Mouse (Mus musculus): ENCODE measurements around the gene Qrich2.
"Not testable (repeated sequence)": the region's sequence is repeated elsewhere in the genome, so short reads cannot be mapped to it uniquely, and the experiment has no call there.

Gene Qrich2

DNA sequence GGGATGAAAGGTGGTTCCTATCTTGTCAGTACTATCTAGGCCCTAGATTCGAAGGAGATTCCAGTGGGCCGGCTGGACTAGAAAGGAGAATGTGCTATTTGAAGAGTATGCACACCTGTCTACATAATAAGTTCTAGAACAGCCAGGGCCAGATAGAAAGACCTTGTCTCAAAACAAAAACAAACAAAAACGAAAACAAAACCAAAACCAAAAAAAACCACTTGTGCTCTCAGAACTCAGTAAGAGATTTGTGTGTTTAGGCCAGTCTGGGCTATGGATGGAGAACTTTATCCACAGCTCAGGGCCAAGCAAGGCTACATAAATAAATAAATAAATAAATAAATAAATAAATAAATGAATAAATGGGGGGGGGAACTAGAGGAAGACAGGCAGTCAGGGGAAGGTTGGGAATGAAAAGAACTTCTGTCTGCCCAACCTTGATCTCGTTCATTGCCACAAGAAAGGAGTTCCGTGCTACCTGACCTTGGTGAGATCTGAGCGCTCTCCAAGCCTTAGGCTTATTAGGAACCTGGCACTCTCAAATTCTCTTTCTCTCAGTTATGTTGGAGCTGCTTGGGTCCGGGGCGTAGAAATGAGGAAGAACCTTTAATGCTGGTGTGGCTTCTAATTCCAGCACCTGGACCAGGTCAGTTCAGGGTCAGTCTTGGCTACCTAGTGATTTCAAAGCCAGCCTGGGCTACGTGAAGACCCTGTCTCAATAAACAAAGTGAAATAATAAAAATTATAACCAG is 36.0 kb downstream of the Qrich2 start:
- peak; percentile 82 for DNase-seq (ENCODE audit: low read depth)

DNA sequence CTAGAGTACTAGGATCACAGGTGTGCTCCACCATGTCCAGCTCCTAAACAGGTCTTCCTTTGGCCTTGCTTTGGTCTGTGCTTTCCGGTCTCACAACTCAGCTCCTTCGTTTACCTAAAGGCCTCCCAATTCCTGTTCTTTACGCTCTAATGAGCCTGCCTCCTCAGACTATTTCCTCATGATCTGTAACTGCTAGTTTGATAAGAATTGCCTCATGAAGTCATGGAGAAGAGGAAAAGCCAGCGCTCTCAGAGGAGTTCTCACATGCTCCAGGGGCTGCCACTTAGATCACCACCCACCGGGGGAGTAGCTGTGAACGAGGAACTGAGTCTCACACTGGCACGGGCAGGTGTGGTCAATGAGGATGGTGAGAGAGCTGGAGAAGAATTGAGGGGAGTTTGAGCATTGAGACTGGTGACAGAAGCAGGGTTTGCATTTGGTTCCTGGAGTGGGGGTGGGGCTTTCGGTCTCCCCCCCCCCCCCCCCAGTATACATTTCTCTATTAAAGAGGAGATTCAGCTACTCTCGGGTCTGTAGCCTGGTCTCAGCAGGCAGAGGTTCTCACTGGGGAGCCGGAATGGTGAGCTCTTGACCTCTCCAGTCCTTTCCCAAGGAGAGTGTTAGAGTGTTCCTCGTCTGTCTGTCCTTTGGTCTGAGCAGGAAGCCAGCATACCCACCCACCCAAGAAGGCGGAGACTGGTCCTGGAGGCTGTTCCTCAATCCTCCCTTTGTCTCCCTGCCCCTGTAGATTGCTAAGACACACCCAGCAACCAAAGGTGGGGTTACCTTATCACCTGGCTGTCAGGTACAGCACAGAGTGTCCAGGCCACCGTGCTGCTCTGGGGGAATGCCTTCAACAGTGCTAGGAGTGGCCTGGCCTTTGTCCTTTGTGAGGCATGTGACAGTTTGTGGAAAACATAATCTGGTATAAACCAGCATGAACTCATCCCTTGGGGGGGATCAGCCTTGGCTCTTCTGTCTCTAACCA is 36.9 kb downstream of the Qrich2 start:
- DNase-seq (ENCODE audit: low read depth), result no peak

DNA sequence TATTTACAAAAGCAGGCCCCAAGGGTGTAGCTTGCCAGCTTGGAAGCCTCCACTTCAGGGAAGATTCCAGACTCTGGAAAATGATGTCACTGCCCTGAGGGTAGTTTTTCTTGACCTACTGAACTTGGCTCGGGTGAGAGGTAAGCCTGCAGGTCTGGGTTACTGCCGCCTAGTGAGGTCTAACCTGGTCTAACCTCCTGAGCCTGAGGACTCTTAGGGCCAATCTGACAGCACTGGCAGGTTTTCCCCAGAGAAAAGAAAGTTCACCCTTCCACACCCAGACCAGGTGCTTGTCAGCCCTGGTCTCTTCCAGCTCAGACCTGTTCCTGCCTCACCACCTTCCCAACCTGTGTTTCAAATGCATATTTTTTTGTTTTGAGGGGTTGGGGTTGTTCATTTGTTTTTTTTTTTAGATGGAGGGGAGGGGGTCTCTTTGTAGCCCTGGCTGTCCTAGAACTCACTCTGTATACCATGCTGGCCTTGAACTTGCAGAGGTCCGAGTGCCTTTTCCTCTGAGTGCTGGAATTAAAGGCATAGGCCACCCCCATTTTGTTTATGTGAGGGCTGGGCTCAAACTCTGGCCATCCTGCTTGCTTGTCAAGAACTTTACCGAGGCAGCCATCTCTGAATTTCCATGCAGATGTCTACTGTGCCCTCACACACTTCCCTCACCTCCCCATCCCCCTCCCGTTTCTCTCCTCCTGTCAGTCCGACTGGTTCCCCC is 39.0 kb downstream of the Qrich2 start:
- no peak for DNase-seq (ENCODE audit: low read depth)

- not testable (repeated sequence) for DNase-seq (ENCODE audit: low read depth)
Observed at GRCm38 (mm10) chr11:116426328-116426727, 39.7 kb downstream of the Qrich2 start.

DNA sequence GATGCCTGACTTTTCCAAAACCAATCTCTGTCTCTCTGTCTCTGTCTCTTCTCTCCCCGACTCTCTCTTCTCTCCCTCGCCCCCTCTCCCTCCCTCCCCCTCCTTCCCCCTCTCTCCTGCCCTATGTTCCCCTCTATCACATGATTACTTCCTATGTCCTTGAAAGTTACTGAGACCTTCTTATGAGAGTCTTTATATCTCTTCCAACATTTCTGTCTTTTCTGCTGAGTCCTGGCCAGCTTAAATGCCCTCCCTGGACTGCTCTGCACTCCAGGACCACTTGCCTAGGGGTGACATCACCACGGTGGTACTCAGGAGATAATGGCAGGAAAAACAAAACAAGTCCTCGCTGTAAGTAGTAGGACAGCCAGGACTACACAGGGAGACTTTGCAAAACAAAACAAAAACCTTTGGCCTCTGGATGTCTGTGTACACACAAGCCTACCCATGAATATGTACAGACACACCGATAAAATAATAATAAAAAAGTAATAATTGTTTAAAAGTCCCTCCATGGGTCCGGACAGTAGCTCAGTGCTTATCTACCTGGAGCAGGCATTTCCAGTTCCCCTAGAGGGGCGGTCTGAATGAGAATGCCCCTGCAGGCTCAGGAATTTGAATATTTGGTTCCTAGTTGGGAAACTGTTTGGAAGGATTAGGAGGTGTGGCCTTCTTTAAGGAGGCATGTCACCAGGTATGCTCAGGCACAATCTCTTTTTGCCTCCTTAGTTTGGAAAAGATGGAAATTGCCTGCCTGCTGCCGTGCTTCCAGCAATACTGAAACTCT is 41.2 kb downstream of the Qrich2 start:
- no peak for DNase-seq (ENCODE audit: low read depth)

GRCm38 (mm10) chr11:116423782-116424620 is 42.0 kb downstream of the Qrich2 start:
- DNase-seq (ENCODE audit: low read depth), result peak; percentile 95

DNA sequence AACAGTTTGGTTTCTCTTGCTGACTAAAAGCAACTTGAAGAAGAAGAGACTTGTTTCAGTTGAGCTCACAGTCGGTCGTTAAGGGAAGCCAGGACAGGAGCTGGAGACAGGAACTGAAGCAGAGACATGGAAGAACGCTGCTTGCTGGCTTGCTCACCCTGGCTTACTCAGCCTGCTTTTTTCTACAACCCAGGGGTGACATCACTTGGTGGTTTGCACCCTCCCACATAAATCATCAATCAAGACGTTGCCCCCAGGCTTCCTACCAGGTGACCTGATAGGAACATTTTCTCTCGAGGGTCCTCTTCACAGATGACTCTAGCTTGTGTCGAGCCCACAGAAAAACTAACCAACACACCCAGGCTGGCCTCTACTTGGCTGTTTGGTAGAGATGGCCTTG is 42.8 kb downstream of the Qrich2 start:
- DNase-seq (ENCODE audit: low read depth), result peak; percentile 75

- no peak for DNase-seq (ENCODE audit: low read depth)
Observed at GRCm38 (mm10) chr11:116422562-116422961, 43.5 kb downstream of the Qrich2 start.

DNA sequence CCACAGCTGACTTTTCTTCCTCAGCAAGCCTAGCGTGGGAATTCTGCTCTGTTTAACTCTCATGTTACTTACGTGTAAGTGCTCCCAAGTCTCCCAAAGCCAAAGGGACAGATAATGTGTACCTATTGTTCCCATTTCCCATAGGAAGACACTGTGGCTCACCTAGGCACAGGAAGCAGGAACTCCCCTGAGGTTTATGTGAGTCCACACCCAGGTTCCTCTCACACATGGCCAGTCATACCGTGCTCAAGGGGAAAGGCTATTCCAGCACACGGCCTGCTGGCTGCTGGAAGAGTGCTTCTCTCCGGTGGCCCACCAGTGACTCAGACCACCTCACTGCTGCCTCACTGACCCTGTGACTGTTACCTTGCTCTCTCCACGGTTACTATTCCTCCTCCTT is 44.9 kb downstream of the Qrich2 start:
- no peak for DNase-seq (ENCODE audit: low read depth)

- peak; percentile 79 for DNase-seq (ENCODE audit: low read depth)
Observed at GRCm38 (mm10) chr11:116418841-116419462, 47.1 kb downstream of the Qrich2 start.

GRCm38 (mm10) chr11:116418194-116418840 is 47.7 kb downstream of the Qrich2 start:
- DNase-seq (ENCODE audit: low read depth), result peak; percentile 74

DNA sequence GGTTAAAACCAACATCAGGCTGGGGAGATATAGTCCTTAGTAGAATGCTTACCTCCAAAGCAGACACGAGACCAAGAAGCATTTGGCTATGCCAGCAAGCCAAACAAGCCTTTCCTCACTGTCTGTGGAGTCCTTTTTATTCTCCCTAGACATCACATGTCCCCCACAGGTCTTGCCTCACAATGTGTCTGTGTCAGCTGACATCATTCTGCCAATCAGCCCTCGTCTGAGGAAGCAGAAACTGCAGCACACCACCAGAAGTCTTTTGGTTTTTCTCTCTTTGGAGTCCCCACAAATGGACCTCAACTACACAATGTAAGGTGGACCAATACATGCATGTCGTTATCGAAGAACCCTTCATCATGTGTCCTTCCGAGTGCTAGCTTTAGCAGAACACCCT is 49.0 kb downstream of the Qrich2 start:
- DNase-seq (ENCODE audit: low read depth), result no peak

DNA sequence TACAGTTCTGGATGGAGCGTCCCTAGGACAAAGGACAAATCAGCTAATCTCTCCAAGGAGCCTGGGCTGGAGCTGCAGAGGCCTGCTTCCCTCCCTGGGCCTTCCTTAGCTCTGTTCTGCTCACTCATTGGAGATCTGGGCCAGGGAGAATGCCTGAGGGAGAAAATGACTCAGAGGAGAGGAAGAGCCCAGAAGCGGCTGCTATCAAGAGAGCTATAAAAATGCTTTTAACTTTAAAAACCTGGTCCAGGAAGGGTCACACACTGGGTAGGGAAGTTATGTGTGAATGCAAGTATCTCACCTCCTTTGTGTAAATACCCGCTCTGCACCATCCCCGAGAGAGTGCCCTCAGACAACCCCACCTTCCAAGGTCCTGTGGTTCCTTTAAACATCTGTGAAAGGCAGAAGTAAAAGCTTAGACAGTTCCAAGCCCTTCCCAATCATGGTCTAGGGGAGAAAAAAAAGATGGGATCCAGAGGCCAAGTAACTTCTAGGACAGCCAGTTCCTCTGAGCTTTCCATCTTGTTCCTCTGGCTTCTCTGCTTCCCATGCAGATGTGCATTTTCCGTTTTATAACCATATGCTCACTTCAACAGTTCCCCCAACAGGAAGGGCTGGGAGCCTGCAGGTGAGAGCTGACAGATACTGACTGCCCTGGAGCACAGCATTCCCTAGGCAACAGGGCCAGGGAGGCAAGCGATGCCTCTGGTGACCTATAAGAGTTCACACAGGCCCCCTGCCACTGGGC is 49.7 kb downstream of the Qrich2 start:
- no peak for DNase-seq (ENCODE audit: low read depth)

GRCm38 (mm10) chr11:116413631-116414022 is 52.4 kb downstream of the Qrich2 start:
- DNase-seq (ENCODE audit: low read depth), result peak; percentile 92

DNA sequence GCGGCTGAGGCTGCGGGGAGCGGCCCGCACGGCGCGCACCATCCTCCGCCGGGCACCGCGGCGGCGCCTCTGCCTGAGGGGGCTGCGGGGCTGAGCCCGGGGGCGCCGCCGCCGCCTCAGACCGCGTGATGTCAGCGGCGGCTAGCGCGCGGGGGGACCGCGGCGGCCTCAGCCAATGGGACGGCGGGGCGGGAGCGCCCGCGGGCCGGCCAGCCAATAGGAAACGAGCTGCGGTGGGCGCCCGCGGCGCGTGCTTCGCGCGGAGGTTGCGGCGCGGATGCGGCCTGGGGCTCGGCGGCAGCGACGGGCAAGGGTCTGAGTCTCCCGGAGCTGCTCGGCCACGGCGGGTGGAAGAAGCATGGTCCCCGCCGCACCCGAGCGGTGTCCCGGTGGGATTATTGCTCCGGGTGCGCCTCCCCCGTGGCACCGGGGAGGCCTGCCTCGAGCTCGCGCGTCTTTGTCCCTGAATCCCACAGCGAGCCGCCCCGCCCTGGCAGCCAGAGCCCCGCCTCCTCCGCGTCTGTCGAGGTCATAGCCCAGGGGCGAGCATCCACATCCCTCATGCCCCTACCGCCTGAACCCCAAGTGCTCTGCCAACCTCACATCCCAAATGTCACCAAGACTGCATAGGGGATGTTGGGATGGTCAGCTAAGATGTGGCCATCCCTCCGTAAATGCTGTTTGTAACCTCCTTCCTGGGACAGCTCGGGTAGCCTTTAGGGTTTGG is 53.0 kb downstream of the Qrich2 start, which contains the start of gene Rnf157:
Gene Rnf157, minus strand, starts transcription at position 129 of the 727 bp plus-strand sequence.
- DNase-seq (ENCODE audit: low read depth), result peak; percentile 87

- peak; percentile 75 for DNase-seq (ENCODE audit: low read depth)
Observed at GRCm38 (mm10) chr11:116412028-116412827, 53.8 kb downstream of the Qrich2 start.

DNA sequence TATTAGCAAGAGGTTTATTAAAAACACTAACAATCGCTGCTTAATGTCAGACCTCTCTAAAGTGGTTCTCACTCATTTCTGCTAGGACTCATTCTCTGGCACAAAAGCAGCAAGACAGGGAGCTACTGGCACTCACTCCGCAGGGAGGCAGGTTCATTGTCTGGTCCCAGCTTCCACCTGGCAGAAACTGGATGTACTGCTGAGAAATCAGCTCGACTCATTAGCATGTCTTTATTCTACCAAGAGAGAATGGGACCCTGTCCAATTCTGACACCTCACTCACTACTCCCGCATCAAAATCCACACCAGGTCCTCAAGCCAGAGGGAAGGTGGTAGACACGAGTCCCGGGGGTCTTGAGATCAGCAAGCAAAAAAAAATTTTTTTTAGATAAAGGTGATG is 54.5 kb downstream of the Qrich2 start:
- DNase-seq (ENCODE audit: low read depth), result no peak
